Mouse (Mus musculus) megakaryocyte-erythroid progenitor cell, adult 5-6 weeks (primary cell): Measurements from ENCODE around the gene Krt18. TPM values are rescaled to one million over a fixed set of nuclear protein-coding genes. Genes with fewer than 3 reads are reported as not detected.
"Not testable (repeated sequence)": the region's sequence is repeated elsewhere in the genome, so short reads cannot be mapped to it uniquely, and the experiment has no call there.

Experiments
- ATAC-seq: replicated peaks from 2 replicates; pipeline ENCODE4 v1.8.0; 2016; ENCODE audit warnings: mild to moderate bottlenecking, inconsistent platforms; ENCODE audit not compliant: severe bottlenecking, poor library complexity, low FRiP score, low TSS enrichment
- total RNA-seq, 2 experiments: library from RNA; stranded (forward) in 1 of 2; stranded (reverse) in 1 of 2; fragments of 200-1000, 215-1000 nt in 1 of 2; fragments of >200 nt in 1 of 2; fragmentation: Nextera tagmentation in 1 of 2; gene quantifications; 2 replicates each; pipeline ENCODE4 v1.2.3; 2014 to 2017

The Krt18 gene
- total RNA-seq, 2 experiments from 2014 or later, result 7.2 TPM; not detected in 1

DNA sequence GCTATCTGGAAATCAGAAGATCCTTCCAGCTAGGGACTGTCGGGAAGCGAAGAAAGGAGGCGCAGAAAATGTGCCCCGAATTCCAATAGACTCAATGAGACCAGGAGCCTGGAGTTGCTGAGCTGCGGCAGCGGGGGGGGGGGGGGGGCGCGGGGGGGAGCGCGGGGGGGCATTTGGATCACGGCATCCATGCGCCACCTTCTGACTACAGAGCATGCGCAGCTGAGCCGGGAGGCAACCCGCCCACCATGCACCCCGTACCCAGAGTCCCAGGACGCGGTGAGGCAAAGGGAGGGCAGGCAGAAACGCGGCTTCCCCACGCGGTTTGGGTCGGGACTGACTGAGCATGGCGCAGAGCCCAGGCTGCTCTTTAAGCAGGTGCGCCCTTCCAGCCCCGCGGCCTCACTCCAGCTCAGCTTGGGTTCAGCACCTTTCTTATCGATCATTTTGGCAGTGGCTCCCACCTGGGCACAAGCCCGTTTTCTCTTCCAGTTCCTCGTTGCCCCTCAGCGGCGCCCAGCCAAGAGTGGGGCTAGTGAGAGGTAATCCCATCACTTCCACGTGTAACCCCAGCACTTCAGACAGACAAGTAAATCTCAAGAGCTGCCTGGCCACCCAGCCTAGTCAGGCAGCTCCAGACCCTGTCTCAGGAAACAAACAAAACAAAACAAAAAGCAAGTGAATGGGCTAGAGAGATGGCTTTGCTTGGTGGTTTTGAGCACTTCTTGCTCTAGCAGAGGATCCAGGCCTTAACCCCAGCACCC lies 24.1 kb downstream of the Krt18 start:
- peak; percentile 88 for ATAC-seq

DNA sequence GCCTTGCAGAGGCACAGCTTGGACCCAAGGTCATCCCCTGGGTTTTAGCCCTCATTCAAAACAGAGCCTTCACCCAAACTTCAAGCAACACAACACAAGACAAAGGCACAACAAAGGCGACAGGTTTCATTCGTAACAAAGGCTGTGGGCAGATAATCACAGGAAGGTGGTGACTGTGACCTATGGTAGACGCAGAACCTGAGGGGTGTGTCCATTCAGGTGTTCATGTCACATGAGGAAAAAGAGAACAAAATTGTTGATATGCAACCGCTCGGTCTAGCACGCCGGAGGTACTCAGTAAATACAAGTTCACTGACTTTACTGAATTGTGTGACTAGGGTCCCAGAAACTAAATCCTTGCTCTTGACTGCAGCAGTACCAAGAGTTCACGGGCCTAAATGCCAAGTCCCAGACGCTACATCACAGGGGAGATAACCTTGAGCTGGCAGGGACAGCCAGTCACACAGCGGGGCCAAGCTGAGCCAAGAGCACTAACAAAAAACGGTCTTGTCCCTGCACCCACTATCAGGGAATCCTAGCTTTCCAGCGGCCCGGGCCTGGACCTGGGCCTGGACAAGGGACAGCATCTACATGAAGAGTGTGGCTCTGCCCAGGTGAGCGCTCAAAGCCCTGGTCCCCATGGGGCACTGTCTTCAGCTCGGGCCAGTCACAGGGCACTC lies 28.7 kb downstream of the Krt18 start:
- no peak for ATAC-seq

DNA sequence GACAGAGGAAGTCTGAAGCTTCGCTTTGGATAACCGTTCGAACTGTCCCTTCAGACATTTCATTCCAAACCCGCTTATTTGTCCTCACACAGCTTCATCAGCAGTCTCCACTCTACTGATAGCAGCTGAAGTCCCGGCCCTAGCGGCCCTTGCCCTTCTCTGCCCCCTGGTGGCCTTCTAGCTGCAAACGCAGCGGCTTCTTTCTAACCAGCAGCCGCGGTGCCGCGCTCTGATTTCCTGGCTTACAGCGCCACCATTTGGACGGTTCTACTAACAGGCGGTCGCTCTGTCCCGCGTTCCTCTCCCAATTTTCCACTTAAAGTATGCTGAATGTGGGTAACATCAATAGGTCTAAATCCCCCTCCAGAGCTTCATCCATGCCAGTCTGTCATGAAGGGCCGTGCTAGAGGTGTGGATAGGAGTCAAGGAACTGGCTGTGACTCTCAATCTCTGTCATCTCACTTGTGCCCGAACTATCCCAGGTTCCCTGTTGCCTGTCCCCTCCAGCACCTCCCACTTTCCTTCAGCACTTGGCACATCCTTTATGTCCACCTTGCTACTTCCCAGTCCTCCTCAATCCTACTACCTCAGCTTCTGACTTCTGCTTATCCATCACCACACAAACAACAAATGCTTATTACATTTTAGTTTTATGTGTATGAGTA lies 37.8 kb downstream of the Krt18 start:
- peak; percentile 96 for ATAC-seq

DNA sequence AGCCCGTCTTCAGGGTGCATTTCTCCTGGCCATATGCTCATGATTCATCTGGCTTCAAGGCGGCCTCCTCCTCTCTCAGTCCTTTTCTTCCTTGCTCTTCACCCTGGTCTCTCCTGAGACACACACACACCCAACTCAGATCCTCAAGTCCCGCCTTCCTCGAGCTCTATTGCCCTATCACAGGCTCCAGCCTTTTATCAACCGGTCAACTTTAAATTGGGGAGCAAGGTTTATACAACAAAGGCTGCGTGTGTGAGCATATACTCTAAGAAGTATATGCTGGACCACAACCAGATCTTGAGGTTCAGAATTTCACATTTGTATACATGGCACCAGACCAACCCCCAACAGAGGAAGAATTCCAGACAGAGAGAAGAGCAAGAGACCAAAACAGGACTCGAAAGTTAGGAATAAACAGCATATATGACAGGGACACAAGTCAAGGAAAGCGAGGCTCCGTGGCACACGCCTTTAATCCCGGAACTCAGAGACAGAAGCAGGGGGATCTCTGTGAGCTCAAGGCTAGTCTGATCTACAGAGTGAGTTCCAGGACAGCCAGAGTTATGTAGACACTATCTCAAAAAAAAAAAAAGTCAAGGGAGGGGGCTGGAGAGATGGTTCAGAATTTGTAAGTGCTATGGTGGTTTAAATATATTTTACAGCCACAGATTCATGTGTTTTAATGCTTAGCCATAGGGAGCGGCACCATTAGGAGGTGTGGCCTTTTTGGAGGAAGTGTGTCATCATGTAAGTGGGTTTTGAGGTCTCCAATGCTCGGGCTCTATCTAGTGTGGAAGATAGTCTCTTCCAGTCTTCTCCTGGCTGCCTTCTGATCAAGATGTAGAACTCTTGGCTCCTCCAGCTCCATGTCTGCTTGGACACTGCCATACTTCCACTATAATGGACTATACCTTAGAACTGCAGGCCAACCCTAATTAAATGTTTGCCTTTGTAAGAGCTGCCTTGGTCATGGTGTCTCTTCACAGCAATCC lies 42.8 kb downstream of the Krt18 start:
- no peak for ATAC-seq

DNA sequence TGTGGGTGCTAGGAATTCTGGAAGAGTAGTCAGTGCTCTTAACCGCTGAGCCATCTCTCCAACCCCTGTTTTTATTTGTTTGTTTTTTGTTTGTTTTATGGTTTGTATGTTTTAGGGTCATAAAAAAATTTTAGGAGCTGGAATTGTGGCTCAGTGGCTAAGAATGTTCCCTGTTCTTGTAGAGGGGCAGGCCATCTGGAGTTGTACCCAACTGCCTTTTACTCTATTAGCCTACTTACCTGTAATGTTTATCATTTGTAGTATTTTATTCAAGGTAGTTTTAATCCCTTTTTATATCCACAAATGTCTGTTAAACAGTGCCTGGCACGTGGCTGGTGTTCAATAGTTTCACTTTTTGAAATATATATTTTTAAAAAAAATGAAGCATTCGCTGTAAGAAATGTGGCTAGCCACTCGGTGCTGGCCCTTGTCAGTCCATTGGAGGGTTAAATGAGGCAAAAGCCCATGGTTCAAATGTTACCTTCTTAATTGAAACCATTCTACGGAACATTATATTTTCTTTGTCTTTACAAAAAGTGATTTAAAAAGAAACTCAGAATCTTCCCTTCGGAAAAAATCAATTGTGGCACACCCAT lies 45.1 kb downstream of the Krt18 start:
- ATAC-seq, result no peak

DNA sequence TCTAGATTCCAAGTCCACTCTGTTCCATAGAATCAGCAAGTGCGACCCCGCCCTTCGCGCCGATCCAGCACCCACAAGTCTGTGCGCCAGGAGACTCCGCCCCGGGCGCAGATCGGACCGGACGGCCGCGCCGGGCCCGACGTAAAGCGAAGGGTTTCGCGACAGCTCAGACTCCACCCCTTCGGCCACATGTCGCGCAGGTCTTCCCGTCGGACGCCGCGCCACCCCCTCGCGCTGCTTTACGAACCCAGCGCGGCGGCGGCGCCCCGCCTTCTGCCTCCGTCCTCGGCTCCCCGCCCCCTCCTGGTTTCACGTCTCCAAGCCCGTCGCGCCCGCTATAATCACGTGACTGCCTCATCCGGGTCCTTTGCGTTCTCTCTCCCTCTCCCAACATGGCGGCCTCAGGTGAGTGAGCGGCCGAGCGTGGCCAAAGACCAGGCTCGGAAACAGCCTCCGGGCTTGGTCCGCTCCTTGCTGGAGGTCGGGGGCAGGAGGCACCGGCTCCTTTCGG lies 45.6 kb downstream of the Krt18 start, which contains the start of gene Eif4b:
Gene Eif4b, plus strand, starts transcription at position 215 of the 511 bp plus-strand sequence.
- ATAC-seq, result peak; percentile 90

DNA sequence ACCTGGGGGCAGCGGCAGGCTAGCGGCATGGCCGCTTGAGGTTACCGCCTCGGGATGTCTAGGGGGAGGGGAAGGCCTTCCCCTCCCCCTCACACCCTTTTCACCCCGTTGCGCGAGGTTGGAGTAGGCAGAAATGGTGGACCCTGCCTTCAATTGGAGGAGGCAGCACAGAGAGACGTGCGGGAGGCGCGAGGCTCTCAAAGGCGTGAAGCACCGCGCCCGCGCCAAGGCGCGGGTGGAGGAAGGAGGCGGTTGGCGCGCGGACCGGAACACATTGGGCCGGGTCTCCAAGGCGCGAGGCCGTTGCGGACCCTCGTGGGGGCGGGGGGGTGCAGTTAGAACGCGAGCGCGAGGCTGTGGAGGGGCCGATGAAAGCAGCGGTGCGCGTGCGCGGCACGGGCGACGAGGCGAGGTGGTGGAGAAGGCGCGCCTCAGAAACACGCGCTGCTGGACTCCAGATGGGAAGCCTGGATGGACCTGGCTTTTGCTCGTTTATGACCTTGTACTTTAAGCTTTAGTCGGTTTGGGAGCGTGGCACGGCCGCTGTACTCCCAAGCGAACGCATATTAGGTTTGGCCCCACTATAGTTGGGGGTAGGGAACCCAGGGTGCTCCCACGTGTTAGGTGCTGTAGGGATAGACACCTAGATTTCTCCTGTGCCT lies 46.2 kb downstream of the Krt18 start:
- ATAC-seq, result peak; percentile 52

DNA sequence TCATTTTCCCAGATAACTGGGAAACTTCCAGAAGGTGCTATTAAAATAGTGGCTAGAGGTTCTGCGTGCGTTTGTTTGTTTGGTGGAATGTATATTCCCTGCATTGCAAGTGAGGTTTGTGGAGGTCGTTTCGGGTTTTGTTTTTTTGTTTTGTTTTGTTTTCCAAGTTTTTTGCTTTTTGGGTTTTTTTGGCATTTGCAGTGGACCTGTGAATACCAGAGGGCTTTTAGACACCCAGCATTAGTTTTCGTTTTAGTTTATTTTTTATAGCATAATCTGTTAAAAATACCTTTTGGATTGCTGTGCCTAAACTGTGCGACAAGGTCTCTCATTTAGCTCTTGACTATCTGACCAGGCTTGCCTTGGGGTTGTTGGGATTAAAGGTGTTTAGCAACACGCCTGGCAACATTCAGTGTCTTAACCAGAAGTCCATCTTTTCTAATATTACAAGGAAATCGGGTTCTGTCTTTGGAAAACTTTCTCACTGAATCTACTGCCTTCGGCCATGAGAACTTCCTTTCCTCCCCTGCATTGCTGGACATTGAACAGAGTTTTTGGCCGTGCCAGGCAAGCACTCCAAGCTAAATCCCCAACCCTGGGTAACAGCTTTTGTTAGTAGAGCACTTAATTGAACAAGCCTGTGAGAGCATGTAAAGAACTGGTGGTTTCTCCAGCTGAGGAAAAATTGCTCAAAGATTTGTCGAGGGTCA lies 47.1 kb downstream of the Krt18 start:
- no peak for ATAC-seq

DNA sequence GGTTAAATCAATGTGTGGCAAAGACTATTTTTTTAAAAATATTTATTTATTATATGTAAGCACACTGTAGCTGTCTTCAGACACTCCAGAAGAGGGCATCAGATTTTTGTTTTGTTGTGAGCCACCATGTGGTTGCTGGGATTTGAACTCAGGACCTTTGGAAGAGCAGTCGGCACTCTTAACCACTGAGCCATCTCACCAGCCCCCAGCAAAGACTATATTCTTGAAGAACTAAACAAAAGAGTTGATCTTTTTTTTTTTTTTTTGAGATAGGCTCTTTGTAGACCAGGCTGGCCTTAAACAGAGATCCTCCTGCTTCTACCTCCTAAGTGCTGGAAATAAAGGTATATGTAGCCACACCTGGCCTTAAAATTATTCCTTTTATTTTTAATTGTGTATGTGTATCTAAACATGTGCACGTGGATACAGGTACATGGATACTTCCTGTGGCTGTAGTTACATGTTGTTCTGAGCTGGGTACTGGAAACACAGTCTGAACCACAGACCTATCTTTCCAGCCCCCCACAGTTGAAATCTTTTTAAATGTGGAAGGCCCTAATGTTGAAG lies 49.2 kb downstream of the Krt18 start:
- no peak for ATAC-seq

DNA sequence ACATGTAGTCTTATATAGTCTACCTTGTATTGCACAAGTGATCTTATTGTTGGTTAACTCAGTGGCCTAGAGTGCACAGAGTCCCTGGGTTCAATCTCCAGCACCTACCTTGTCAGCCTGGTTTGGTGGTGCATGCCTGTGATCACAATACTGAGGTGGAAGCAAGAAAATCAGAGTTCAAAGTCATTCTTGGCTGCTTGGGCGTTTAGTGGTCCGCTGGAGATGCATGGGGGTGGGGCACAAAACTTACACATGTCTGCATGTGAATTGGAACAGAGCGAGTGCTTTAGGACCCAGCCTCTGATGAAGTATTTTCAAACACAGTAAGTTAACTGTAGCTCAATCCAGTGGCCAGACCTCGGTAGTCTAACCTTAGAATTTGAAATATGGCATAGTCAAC lies 51.2 kb downstream of the Krt18 start:
- no peak for ATAC-seq

DNA sequence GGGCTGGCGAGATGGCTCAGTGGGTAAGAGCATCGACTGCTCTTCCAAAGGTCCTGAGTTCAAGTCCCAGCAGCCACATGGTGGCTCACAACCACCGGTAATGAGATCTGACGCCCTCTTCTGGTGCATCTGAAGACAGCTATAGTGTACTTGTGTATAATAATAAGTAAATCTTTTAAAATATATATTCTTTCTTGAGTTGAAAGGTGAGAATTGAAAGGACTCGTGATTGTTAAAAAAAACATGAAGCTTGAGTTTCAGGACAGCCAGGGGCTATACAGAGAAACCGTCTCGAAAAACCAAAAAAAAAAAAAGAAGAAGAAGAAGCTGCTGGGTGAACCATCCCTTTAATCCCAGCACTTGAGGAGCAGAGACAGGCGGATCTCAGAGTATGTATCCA lies 51.9 kb downstream of the Krt18 start:
- ATAC-seq, result not testable (repeated sequence)

DNA sequence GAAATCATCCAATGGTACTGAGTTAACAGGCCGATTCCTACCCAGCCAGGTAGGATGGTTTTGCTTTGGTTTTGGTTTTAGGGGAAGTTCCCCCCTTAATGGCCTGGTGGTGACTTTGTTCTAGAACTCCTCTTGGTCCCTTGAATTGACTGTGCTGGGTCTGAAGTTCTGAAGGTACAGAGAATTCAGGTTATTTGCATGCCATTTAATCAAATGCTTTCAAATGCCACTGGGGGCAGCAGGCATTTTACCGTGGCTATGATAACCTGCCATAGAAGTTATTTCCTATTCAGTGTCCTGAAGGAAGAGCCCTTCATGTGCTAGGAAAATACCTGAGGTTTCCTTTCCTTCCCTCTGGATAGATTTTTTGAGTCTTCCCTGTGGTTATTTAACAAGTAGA lies 52.4 kb downstream of the Krt18 start:
- peak; percentile 38; the same call in 1 of the 2 replicates for ATAC-seq

Other genes with a start within 250 kb of the Krt18 start
- not detected in 2 replicates for gene Krt72, start 241.7 kb upstream of the Krt18 start, total RNA-seq (2014; fragmentation: Nextera tagmentation)
- not detected in 2 replicates for gene Krt72, start 241.7 kb upstream of the Krt18 start, total RNA-seq (2017)
- not detected in 2 replicates for gene Krt73, start 225.8 kb upstream of the Krt18 start, total RNA-seq (2014; fragmentation: Nextera tagmentation)
- gene Krt73, start 225.8 kb upstream of the Krt18 start, total RNA-seq (2017), result not detected in 2 replicates
- not detected in 2 replicates for gene Krt2, start 210.0 kb upstream of the Krt18 start, total RNA-seq (2014; fragmentation: Nextera tagmentation)
- not detected in 2 replicates for gene Krt2, start 210.0 kb upstream of the Krt18 start, total RNA-seq (2017)
- not detected in 2 replicates for gene Krt1, start 177.4 kb upstream of the Krt18 start, total RNA-seq (2014; fragmentation: Nextera tagmentation)
- not detected in 2 replicates for gene Krt1, start 177.4 kb upstream of the Krt18 start, total RNA-seq (2017)
- gene Krt77, start 158.5 kb upstream of the Krt18 start, total RNA-seq (2014; fragmentation: Nextera tagmentation), result not detected in 2 replicates
- gene Krt77, start 158.5 kb upstream of the Krt18 start, total RNA-seq (2017), result not detected in 2 replicates
- not detected in 2 replicates for gene Krt76, start 135.3 kb upstream of the Krt18 start, total RNA-seq (2014; fragmentation: Nextera tagmentation)
- gene Krt76, start 135.3 kb upstream of the Krt18 start, total RNA-seq (2017), result not detected in 2 replicates
- gene Krt4, start 103.4 kb upstream of the Krt18 start, total RNA-seq (2014; fragmentation: Nextera tagmentation), result not detected in 2 replicates
- gene Krt4, start 103.4 kb upstream of the Krt18 start, total RNA-seq (2017), result not detected in 2 replicates
- not detected in 2 replicates for gene Krt79, start 87.9 kb upstream of the Krt18 start, total RNA-seq (2014; fragmentation: Nextera tagmentation)
- gene Krt79, start 87.9 kb upstream of the Krt18 start, total RNA-seq (2017), result not detected in 2 replicates
- gene Krt78, start 73.9 kb upstream of the Krt18 start, total RNA-seq (2014; fragmentation: Nextera tagmentation), result not detected in 2 replicates
- gene Krt78, start 73.9 kb upstream of the Krt18 start, total RNA-seq (2017), result not detected in 2 replicates
- 0.17 and 1.5 TPM in 2 replicates for gene Krt8, start 23.7 kb upstream of the Krt18 start, total RNA-seq (2014; fragmentation: Nextera tagmentation)
- 0.27 TPM in 1 of 2 replicates, not detected in the other for gene Krt8, start 23.7 kb upstream of the Krt18 start, total RNA-seq (2017)
- gene Eif4b, start 45.6 kb downstream of the Krt18 start, total RNA-seq (2014; fragmentation: Nextera tagmentation), result 328 and 355 TPM in 2 replicates
- gene Eif4b, start 45.6 kb downstream of the Krt18 start, total RNA-seq (2017), result 527 and 549 TPM in 2 replicates
- gene Tns2, start 72.2 kb downstream of the Krt18 start, total RNA-seq (2014; fragmentation: Nextera tagmentation), result not detected in 2 replicates
- gene Tns2, start 72.2 kb downstream of the Krt18 start, total RNA-seq (2017), result not detected in 2 replicates
- 19.6 and 21.5 TPM in 2 replicates for gene Spryd3, start 108.1 kb downstream of the Krt18 start, total RNA-seq (2014; fragmentation: Nextera tagmentation)
- gene Spryd3, start 108.1 kb downstream of the Krt18 start, total RNA-seq (2017), result 14.4 and 18.7 TPM in 2 replicates
- not detected in 2 replicates for gene Igfbp6, start 116.2 kb downstream of the Krt18 start, total RNA-seq (2014; fragmentation: Nextera tagmentation)
- gene Igfbp6, start 116.2 kb downstream of the Krt18 start, total RNA-seq (2017), result not detected in 2 replicates
- gene Soat2, start 122.3 kb downstream of the Krt18 start, total RNA-seq (2014; fragmentation: Nextera tagmentation), result 12.8 and 15.4 TPM in 2 replicates
- 8.9 and 11.2 TPM in 2 replicates for gene Soat2, start 122.3 kb downstream of the Krt18 start, total RNA-seq (2017)
- 39.8 and 65.3 TPM in 2 replicates for gene Zfp740, start 175.1 kb downstream of the Krt18 start, total RNA-seq (2014; fragmentation: Nextera tagmentation)
- 33.0 and 39.0 TPM in 2 replicates for gene Zfp740, start 175.1 kb downstream of the Krt18 start, total RNA-seq (2017)
- 9.6 and 21.4 TPM in 2 replicates for gene Csad, start 176.5 kb downstream of the Krt18 start, total RNA-seq (2014; fragmentation: Nextera tagmentation)
- gene Csad, start 176.5 kb downstream of the Krt18 start, total RNA-seq (2017), result 11.4 and 33.8 TPM in 2 replicates
- 13.1 and 17.0 TPM in 2 replicates for gene Itgb7, start 203.8 kb downstream of the Krt18 start, total RNA-seq (2014; fragmentation: Nextera tagmentation)
- gene Itgb7, start 203.8 kb downstream of the Krt18 start, total RNA-seq (2017), result 47.2 and 51.0 TPM in 2 replicates
- gene Rarg, start 229.3 kb downstream of the Krt18 start, total RNA-seq (2014; fragmentation: Nextera tagmentation), result 0.61 and 1.8 TPM in 2 replicates
- 1.6 and 6.7 TPM in 2 replicates for gene Rarg, start 229.3 kb downstream of the Krt18 start, total RNA-seq (2017)
- gene Gm9918, start 242.4 kb downstream of the Krt18 start, total RNA-seq (2014; fragmentation: Nextera tagmentation), result not detected in 2 replicates
- gene Gm9918, start 242.4 kb downstream of the Krt18 start, total RNA-seq (2017), result not detected in 2 replicates